Mouse (Mus musculus): ENCODE results near the gene Nedd9. TPM values are rescaled to one million over a fixed set of nuclear protein-coding genes. Genes with fewer than 3 reads are reported as not detected.

Nedd9 gene
- total and polyA plus RNA-seq, 2 experiments = 2.5 to 3.3 TPM

DNA sequence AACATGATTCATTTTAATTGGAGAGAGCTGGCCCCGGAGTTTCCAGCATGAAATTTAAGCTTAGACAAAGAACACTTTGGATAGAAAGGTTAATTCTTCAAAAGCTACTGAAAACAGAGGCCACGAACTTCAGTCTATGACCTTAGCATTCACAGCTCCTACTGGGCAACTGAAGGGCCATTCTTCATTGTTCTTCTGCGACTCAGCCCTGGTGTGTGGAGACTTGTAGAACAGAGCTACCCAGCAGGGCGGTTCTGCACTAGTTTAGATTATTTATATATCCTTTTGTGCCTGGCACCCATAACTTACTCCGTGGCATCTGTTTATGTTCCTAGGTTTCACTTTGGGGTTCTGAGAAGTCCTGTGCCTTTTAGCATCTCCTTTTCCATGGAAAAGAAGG lies 193.6 kb downstream of the Nedd9 start:
- Histone ChIP-seq H3K27ac (replicated peaks; ENCODE audit: insufficient read depth, low read depth, low read length) (no peak overlapping the region), H3K36me3 (ENCODE audit: control insufficient read depth, insufficient read depth, low read length) (no peaks in the 10 kb centered on the region), H3K4me3 (ENCODE audit: insufficient read depth, low read depth, low read length) (no peak overlapping the region), H3K4me1 (ENCODE audit: control insufficient read depth, insufficient read depth, low read length) (no peaks in the 10 kb centered on the region), H3K79me2 (ENCODE audit: control insufficient read depth, insufficient read depth, low read length) (no peaks in the 10 kb centered on the region), H3K27me3 (ENCODE audit: control insufficient read depth, insufficient read depth, low read length) (no peaks in the 10 kb centered on the region), H3K9ac (ENCODE audit: low read depth, low read length) (no peak overlapping the region)
- no peak for DNase-seq (ENCODE audit: extremely low read depth, low read depth, low spot score)
- TF ChIP-seq CTCF (IDR thresholded peaks at IDR 0.05; ENCODE audit: low read depth, low read length) (no peak), POLR2A (IDR thresholded peaks at IDR 0.05; ENCODE audit: extremely low read depth, insufficient read depth, low read length) (no peak)
- 89% methylated on average over 5 of the region's 5 CpGs for WGBS

DNA sequence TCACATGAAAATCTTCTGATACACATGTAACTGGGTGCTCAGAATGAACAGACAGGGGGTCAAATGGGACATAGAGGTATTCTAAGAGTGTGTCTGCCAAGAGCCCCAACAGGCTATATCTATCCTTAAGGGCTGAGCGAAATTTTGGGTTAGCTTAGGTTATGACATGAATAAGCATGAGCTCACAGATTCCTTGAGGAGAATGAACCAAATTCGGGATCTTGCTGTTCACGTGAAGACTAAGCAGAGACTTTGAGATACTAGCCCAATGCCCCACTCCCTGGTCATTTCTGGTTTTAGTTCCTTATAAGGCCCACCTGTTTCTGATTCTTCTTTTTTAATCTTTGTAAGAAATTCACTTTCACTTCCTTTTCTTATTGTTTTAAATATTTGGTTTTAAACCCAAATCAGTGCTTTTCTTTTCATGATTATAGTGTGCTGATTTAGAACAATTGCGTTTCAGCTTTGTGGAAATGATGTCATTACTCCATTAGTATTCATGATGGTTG lies 195.6 kb downstream of the Nedd9 start:
- 89% methylated on average over 4 of the region's 4 CpGs for WGBS
- H3K79me2 ChIP-seq (ENCODE audit: control insufficient read depth, insufficient read depth, low read length) = no peaks in the 10 kb centered on the region
- no peaks in the 10 kb centered on the region; the same call in 1 of the 2 replicates for H3K4me1 ChIP-seq (ENCODE audit: control insufficient read depth, insufficient read depth, low read length)
- no peaks in the 10 kb centered on the region for H3K27me3 ChIP-seq (ENCODE audit: control insufficient read depth, insufficient read depth, low read length)
- no peak for DNase-seq (ENCODE audit: extremely low read depth, low read depth, low spot score)
- no peaks in the 10 kb centered on the region for H3K36me3 ChIP-seq (ENCODE audit: control insufficient read depth, insufficient read depth, low read length)
- no peak overlapping the region for H3K27ac ChIP-seq (replicated peaks; ENCODE audit: insufficient read depth, low read depth, low read length)
- H3K4me3 ChIP-seq (ENCODE audit: insufficient read depth, low read depth, low read length) = no peak overlapping the region
- no peak overlapping the region for H3K9ac ChIP-seq (ENCODE audit: low read depth, low read length)
- no peak for TF ChIP-seq CTCF (IDR thresholded peaks at IDR 0.05; ENCODE audit: low read depth, low read length)
- TF ChIP-seq POLR2A (IDR thresholded peaks at IDR 0.05; ENCODE audit: extremely low read depth, insufficient read depth, low read length) = no peak

DNA sequence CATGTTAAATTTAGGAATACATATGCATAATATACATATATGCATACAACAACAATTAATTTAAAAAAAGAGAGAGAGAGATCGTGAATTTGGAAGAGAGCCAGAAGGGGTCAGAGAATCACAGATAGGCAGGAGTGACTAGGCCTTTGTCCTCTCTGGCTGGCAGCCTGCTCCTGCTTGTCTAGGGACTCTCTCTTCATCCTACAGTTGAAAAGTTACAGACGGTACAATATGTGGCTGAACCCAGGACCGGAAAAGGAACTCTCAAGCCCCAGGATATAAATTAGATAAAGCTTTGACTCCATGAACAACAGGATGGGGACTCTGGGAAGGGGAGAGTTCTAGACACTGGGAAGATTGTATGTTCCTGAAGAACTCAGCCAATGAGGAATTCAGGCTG lies 200.9 kb downstream of the Nedd9 start:
- Histone ChIP-seq H3K27ac (replicated peaks; ENCODE audit: insufficient read depth, low read depth, low read length) (no peak overlapping the region), H3K79me2 (ENCODE audit: control insufficient read depth, insufficient read depth, low read length) (no peaks in the 10 kb centered on the region), H3K27me3 (ENCODE audit: control insufficient read depth, insufficient read depth, low read length) (no peaks in the 10 kb centered on the region), H3K36me3 (ENCODE audit: control insufficient read depth, insufficient read depth, low read length) (no peaks in the 10 kb centered on the region), H3K4me1 (ENCODE audit: control insufficient read depth, insufficient read depth, low read length) (no peaks in the 10 kb centered on the region; the same call in 1 of the 2 replicates), H3K4me3 (ENCODE audit: insufficient read depth, low read depth, low read length) (no peak overlapping the region), H3K9ac (ENCODE audit: low read depth, low read length) (no peak overlapping the region)
- DNase-seq (ENCODE audit: extremely low read depth, low read depth, low spot score) = no peak
- WGBS = 44% methylated on average over 3 of the region's 3 CpGs
- no peak for TF ChIP-seq CTCF (IDR thresholded peaks at IDR 0.05; ENCODE audit: low read depth, low read length)
- no peak for TF ChIP-seq POLR2A (IDR thresholded peaks at IDR 0.05; ENCODE audit: extremely low read depth, insufficient read depth, low read length)

DNA sequence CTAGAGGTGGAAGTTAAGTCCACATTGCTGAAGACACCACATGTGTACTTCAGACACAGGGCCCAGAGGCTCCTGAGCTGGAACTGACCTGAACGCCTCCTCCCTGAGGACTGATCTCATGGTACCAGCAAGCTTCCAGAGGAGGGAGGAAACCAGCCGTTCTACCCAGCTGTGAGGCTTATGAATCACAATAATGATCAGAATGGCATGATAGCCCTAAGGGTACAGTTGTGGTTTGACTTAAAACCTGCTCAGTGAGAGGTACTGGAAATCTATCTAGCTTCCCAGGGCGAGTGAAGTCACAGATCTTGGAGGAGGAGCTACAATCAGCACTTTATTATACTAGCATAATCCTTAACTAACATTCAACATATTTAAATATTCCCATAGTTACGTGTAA lies 201.7 kb downstream of the Nedd9 start:
- WGBS = 89% methylated on average over 4 of the region's 4 CpGs
- Histone ChIP-seq H3K79me2 (ENCODE audit: control insufficient read depth, insufficient read depth, low read length) (no peaks in the 10 kb centered on the region), H3K27ac (replicated peaks; ENCODE audit: insufficient read depth, low read depth, low read length) (no peak overlapping the region), H3K27me3 (ENCODE audit: control insufficient read depth, insufficient read depth, low read length) (no peaks in the 10 kb centered on the region), H3K36me3 (ENCODE audit: control insufficient read depth, insufficient read depth, low read length) (no peaks in the 10 kb centered on the region), H3K9ac (ENCODE audit: low read depth, low read length) (no peak overlapping the region), H3K4me3 (ENCODE audit: insufficient read depth, low read depth, low read length) (no peak overlapping the region), H3K4me1 (ENCODE audit: control insufficient read depth, insufficient read depth, low read length) (no peaks in the 10 kb centered on the region; the same call in 1 of the 2 replicates)
- no peak for TF ChIP-seq POLR2A (IDR thresholded peaks at IDR 0.05; ENCODE audit: extremely low read depth, insufficient read depth, low read length)
- no peak for TF ChIP-seq CTCF (IDR thresholded peaks at IDR 0.05; ENCODE audit: low read depth, low read length)
- DNase-seq (ENCODE audit: extremely low read depth, low read depth, low spot score) = no peak

DNA sequence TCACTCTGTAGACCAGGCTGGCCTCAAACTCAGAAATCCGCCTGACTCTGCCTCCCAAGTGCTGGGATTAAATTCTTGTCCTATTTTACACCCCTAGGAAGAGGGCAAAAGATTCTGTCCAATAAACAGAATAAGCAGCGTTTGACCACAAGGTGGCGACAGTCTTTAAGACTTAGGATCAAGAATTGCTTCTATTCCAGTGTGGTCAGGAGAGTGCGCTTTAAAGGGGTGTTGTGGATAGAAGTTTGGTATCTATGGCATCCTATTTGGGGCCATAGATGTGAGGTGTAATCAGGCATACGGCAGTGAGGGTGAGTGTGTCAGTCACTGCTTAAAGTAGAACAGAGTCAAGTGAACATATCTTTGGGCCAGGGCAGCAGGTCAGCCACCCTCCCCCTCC lies 203.9 kb downstream of the Nedd9 start:
- TF ChIP-seq POLR2A (IDR thresholded peaks at IDR 0.05; ENCODE audit: extremely low read depth, insufficient read depth, low read length) = no peak
- TF ChIP-seq CTCF (IDR thresholded peaks at IDR 0.05; ENCODE audit: low read depth, low read length) = peak; percentile 53
- DNase-seq (ENCODE audit: extremely low read depth, low read depth, low spot score) = peak; percentile 62
- Histone ChIP-seq H3K4me1 (ENCODE audit: control insufficient read depth, insufficient read depth, low read length) (no peaks in the 10 kb centered on the region; the same call in 1 of the 2 replicates), H3K36me3 (ENCODE audit: control insufficient read depth, insufficient read depth, low read length) (no peaks in the 10 kb centered on the region), H3K27ac (replicated peaks; ENCODE audit: insufficient read depth, low read depth, low read length) (no peak overlapping the region), H3K4me3 (ENCODE audit: insufficient read depth, low read depth, low read length) (no peak overlapping the region), H3K27me3 (ENCODE audit: control insufficient read depth, insufficient read depth, low read length) (no peaks in the 10 kb centered on the region), H3K9ac (ENCODE audit: low read depth, low read length) (no peak overlapping the region), H3K79me2 (ENCODE audit: control insufficient read depth, insufficient read depth, low read length) (no peaks in the 10 kb centered on the region)
- WGBS = 23% methylated on average over 5 of the region's 5 CpGs

DNA sequence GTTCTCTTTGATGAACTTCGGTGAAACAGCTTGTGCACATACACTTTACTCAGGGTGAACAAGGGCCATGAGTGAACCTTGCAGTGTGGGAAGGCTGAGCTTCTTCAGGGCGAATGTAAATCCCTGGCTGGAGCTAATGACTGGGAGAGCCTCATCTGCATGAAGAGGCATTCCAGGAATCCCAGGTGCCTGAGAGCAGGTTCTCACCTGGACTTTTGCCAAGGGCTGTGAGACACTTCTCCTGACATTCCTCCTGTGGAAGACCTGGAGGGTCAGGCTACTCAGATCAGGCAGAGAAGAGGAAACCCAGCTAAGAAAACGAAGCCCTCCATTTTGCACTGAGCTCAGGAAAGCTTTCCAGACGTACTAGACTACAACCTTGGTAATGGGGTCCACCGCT lies 206.5 kb downstream of the Nedd9 start:
- Histone ChIP-seq H3K4me3 (ENCODE audit: insufficient read depth, low read depth, low read length) (no peak overlapping the region), H3K79me2 (ENCODE audit: control insufficient read depth, insufficient read depth, low read length) (no peaks in the 10 kb centered on the region), H3K36me3 (ENCODE audit: control insufficient read depth, insufficient read depth, low read length) (no peaks in the 10 kb centered on the region), H3K27ac (replicated peaks; ENCODE audit: insufficient read depth, low read depth, low read length) (no peak overlapping the region), H3K9ac (ENCODE audit: low read depth, low read length) (no peak overlapping the region), H3K27me3 (ENCODE audit: control insufficient read depth, insufficient read depth, low read length) (no peaks in the 10 kb centered on the region), H3K4me1 (ENCODE audit: control insufficient read depth, insufficient read depth, low read length) (no peaks in the 10 kb centered on the region)
- no peak for TF ChIP-seq POLR2A (IDR thresholded peaks at IDR 0.05; ENCODE audit: extremely low read depth, insufficient read depth, low read length)
- TF ChIP-seq CTCF (IDR thresholded peaks at IDR 0.05; ENCODE audit: low read depth, low read length) = no peak
- 72% methylated on average over 5 of the region's 5 CpGs for WGBS
- no peak for DNase-seq (ENCODE audit: extremely low read depth, low read depth, low spot score)
